Mouse (Mus musculus): ENCODE results near the gene Kalrn. TPM values are rescaled to one million over a fixed set of nuclear protein-coding genes. Genes with fewer than 3 reads are reported as not detected.
A peak's percentile ranks its signal among the peaks of the same experiment; 100 is the strongest.

Gene Kalrn
- polyA plus RNA-seq, 1 experiment from 2014 or later = 19.3 TPM

DNA sequence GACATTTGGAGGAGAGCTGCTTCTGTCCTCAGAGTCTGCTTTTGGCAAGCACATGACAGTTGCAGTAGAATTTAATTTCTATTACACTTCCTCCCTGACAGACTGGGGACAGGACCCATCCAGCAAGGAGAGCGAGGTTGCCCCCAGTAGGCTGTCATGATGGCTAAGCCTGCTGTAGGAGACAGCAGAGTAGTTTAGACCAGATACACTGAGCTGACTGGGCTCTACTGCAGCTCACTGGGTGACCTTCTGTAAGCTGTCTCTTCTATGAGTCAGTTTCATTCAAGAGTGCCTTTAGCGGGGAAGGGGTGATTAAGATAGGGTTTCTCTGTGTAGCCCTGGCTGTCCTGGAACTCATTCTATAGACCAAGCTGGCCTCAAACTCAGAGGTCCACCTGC lies 634.2 kb downstream of the Kalrn start:
- Histone ChIP-seq H3K9ac (no peak overlapping the region), H3K36me3 (no peaks in the 10 kb centered on the region), H3K4me3 (replicated peaks) (no peak overlapping the region), H3K27ac (0 out of 2 replicates have a peak overlapping the region, but pooled peaks have one; percentile 16), H3K27me3 (replicated peaks) (no peaks in the 10 kb centered on the region), H3K9me3 (no peaks in the 10 kb centered on the region), H3K4me2 (no peak overlapping the region), H3K4me1 (peaks cover 56% of the 10 kb centered on the region)
- no peak for ATAC-seq (ENCODE audit: insufficient read depth, low FRiP score, low read depth)
- WGBS = 59% methylated on average over 2 of the region's 2 CpGs

DNA sequence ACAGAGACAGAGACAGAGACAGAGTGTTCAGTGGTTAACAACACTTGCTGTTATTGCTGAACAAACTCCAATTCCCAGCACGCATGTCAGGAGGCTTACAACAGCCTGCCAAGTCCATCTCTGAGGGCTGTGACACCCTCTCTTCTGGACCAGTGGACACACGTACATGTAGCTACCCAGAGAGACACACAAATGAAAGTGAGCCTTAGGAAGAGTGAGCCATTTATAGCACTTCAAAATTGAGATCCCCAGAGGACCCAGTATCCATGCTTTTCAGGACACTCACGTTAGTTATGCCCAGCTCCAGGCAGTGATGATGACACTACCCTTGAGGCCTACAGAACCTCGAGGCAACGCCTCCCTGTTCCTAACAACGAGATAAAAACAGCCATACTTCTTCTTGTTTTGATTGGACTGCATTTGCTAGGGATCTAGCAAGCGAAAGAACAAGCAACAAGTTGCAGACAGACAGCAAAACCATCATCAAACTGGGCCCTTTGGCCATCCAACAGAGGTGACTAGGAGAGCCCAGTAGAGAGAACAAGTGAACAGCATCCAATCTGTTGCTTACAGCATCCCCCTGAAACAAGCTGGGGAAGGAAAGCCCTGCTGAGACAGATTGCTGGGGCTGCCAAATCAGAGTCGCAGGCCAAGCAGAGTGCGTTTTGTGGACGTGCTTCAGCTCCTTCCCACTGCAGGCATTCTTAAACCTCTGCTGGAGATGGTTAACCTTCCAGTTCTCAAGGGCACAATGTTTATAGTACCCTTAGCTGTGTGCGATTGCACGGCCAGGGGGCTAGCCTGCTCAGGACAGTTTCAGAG lies 634.8 kb downstream of the Kalrn start:
- Histone ChIP-seq H3K9me3 (no peaks in the 10 kb centered on the region), H3K4me3 (replicated peaks) (no peak overlapping the region), H3K9ac (no peak overlapping the region), H3K27me3 (replicated peaks) (no peaks in the 10 kb centered on the region), H3K4me2 (no peak overlapping the region), H3K4me1 (peaks cover 57% of the 10 kb centered on the region), H3K36me3 (no peaks in the 10 kb centered on the region), H3K27ac (no peak overlapping the region)
- no peak for ATAC-seq (ENCODE audit: insufficient read depth, low FRiP score, low read depth)
- whole genome bisulfite sequencing = 60% methylated on average over 12 of the region's 12 CpGs

DNA sequence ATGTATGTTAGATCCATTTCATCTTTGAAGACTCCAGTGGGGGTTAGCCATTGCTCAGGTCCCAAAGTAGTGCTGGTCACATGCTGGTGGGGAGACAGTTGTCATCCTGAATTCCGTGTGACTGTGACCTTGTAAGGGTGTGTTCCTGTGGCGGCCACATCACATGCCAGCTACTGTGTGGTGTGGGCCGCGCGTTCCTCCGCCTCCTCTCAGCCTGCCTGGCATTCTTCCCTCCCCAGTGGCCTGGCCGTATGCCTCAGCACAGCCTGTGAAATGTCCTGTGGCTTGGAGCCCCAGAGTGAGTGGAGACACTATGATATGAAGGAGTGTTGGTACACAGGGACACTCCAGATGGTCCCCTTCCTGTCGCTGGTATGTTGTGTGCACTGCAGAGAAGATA lies 635.8 kb downstream of the Kalrn start:
- Histone ChIP-seq H3K27me3 (replicated peaks) (no peaks in the 10 kb centered on the region), H3K9me3 (no peaks in the 10 kb centered on the region), H3K9ac (no peak overlapping the region), H3K27ac (no peak overlapping the region), H3K4me2 (no peak overlapping the region), H3K36me3 (no peaks in the 10 kb centered on the region), H3K4me3 (replicated peaks) (no peak overlapping the region), H3K4me1 (peaks cover 58% of the 10 kb centered on the region)
- ATAC-seq (ENCODE audit: insufficient read depth, low FRiP score, low read depth) = no peak
- 79% methylated on average over 8 of the region's 8 CpGs for WGBS

DNA sequence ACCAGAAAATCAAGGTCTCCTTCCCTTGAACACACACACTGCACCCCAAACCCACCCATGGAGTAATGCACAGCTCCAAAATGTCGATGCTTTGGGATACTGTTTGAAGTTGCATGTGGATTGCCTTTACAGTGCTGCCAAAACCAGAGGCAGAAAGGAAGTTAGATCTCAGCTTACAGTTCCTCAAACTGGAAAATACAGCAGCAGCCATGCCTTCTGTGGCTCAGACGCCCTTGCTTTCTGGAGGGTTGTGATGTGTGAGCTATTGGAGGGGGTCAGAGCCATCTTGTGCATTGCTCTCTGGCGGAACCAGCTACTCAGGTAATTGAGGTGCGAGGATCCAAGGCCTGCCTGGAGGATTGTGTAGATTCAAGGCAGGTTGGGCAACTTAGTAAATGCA lies 636.4 kb downstream of the Kalrn start:
- no peak for ATAC-seq (ENCODE audit: insufficient read depth, low FRiP score, low read depth)
- H3K4me2 ChIP-seq = no peak overlapping the region
- no peak overlapping the region for H3K27ac ChIP-seq
- no peaks in the 10 kb centered on the region for H3K9me3 ChIP-seq
- no peaks in the 10 kb centered on the region for H3K36me3 ChIP-seq
- peaks cover 52% of the 10 kb centered on the region for H3K4me1 ChIP-seq
- 79% methylated on average over 4 of the region's 4 CpGs for whole genome bisulfite sequencing
- no peaks in the 10 kb centered on the region for H3K27me3 ChIP-seq (replicated peaks)
- H3K4me3 ChIP-seq (replicated peaks) = no peak overlapping the region
- no peak overlapping the region for H3K9ac ChIP-seq

DNA sequence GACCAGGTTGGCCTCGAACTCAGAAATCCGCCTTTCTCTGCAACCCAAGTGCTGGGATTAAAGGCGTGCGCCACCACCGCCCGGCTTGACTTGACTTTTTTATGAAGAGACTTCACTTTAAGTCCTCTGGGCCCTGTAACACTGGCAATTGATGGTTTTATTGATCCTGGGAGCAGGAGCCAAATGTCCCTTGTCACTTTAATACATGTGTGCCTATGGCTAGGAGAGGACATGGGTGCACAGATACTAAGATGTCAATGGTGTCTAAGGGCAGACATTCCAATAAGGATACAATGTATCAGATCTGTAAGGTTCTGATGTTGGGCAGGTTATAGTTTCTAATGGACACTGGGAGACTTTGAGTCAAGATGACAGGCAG lies 637.9 kb downstream of the Kalrn start:
- no peak overlapping the region for H3K27ac ChIP-seq
- H3K4me2 ChIP-seq = no peak overlapping the region
- H3K4me1 ChIP-seq = peaks cover 44% of the 10 kb centered on the region
- no peaks in the 10 kb centered on the region for H3K9me3 ChIP-seq
- no peak for ATAC-seq (ENCODE audit: insufficient read depth, low FRiP score, low read depth)
- H3K27me3 ChIP-seq (replicated peaks) = no peaks in the 10 kb centered on the region
- H3K4me3 ChIP-seq (replicated peaks) = no peak overlapping the region
- H3K9ac ChIP-seq = no peak overlapping the region
- 91% methylated on average over 6 of the region's 6 CpGs for WGBS
- H3K36me3 ChIP-seq = no peaks in the 10 kb centered on the region

DNA sequence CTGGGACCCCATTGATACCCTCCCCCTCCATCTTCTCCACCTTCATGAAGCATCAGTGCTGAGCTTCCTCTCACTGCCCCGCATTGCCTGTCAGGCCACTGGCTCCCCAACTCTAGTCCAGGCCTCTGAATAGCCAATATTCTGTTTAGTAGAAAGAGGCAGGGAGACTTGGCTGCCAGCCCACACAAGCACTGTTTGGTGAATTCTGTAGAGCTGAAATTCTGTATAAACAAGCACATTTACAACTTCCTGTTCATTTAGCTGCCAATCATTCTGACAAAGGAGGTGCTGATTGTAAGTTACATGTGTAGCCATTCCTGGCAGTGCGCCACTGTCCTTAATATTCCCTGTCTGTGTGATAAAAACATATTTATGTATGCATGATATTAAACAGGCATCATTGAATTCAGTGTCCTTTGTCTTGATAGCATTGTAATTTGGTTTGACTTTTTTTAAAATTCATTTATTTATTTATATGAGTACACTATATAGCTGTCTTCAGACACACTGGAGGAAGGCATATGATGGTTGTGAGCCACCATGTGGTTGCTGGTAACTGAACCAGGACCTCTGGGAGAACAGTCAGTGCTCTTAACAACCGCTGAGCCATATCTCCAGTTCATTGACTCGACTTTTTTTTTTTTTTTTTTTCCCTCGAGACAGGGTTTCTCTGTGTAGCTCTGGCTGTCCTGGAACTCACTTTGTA lies 638.5 kb downstream of the Kalrn start:
- Histone ChIP-seq H3K36me3 (no peaks in the 10 kb centered on the region), H3K4me3 (replicated peaks) (no peak overlapping the region), H3K4me2 (no peak overlapping the region), H3K27me3 (replicated peaks) (no peaks in the 10 kb centered on the region), H3K9me3 (no peaks in the 10 kb centered on the region), H3K4me1 (peaks cover 39% of the 10 kb centered on the region), H3K27ac (peak overlapping the region; percentile 77), H3K9ac (no peak overlapping the region)
- ATAC-seq (ENCODE audit: insufficient read depth, low FRiP score, low read depth) = no peak; the same call in 1 of the 2 replicates
- 42% methylated on average over 5 of the region's 5 CpGs for WGBS

DNA sequence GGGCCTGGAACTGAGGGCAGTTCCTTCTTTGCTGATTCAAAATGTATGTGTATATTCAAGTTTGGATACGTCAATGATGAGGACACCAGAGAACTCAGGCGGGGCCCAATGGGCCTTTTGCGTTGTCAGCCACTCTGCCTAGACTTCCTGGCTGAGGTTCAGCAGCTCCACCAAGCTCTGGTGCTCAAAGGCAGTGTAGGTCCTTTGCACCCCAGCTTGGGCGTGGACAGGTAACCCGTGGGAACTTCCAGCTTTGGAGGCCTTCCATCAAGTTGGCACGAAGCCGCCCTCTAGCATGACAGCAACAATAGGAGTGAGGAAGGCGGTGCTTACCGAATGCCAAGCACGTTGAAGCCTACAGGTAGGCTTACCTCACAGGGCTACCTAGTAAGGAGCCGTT lies 639.9 kb downstream of the Kalrn start:
- no peak for ATAC-seq (ENCODE audit: insufficient read depth, low FRiP score, low read depth)
- H3K36me3 ChIP-seq = no peaks in the 10 kb centered on the region
- peak overlapping the region; percentile 77; the same call in 1 of the 2 replicates for H3K27ac ChIP-seq
- 84% methylated on average over 11 of the region's 11 CpGs for WGBS
- no peak overlapping the region for H3K4me2 ChIP-seq
- H3K4me3 ChIP-seq (replicated peaks) = no peak overlapping the region
- H3K4me1 ChIP-seq = peaks cover 34% of the 10 kb centered on the region
- H3K9me3 ChIP-seq = no peaks in the 10 kb centered on the region
- no peak overlapping the region for H3K9ac ChIP-seq
- H3K27me3 ChIP-seq (replicated peaks) = no peaks in the 10 kb centered on the region

DNA sequence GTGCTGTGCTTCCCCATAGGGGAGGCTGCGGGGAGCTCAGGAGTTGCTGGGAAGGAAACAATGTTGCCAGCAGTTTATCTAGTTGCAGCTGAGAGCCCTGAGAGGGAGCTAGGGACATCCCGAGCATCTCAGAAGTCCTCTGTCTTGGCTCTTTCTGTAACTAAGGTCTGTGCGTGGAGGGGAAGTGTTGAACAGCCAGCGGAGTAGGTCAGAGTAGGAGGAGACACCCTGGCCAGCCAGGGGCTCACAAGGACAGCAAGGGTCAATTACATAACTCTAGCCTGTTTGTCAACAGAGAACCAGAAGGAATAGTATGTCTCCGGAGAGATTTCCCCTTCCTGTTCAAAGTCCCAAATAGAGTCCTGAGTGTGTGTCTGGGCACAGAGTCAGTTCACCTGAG lies 641.2 kb downstream of the Kalrn start:
- 49% methylated on average over 5 of the region's 5 CpGs for WGBS
- Histone ChIP-seq H3K36me3 (no peaks in the 10 kb centered on the region), H3K4me1 (peaks cover 31% of the 10 kb centered on the region), H3K4me3 (replicated peaks) (no peak overlapping the region), H3K9ac (no peak overlapping the region), H3K27ac (no peak overlapping the region), H3K4me2 (no peak overlapping the region), H3K9me3 (no peaks in the 10 kb centered on the region), H3K27me3 (replicated peaks) (no peaks in the 10 kb centered on the region)
- no peak for ATAC-seq (ENCODE audit: insufficient read depth, low FRiP score, low read depth)

DNA sequence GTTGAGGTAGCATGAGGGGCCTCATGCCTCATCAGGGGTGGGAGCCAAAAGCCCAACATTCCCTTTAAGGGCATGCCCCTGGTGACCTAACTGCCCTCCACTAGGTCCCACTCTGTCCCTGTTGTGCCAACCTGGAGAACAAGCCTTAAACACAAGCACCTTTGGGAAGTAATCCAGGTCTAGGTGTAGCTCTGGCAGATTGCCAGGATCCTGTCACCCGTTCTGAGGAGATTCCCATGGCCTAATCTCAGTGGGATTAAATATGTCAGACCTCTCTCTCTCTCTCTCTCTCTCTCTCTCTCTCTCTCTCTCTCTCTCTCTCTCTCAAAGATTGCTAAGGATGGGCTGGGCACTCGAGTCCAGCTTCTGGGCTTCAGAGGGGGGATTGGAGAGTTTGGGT lies 641.6 kb downstream of the Kalrn start:
- H3K4me1 ChIP-seq = peaks cover 31% of the 10 kb centered on the region
- no peak overlapping the region for H3K27ac ChIP-seq
- H3K9me3 ChIP-seq = no peaks in the 10 kb centered on the region
- H3K4me2 ChIP-seq = no peak overlapping the region
- 45% methylated on average over 2 of the region's 2 CpGs for WGBS
- H3K9ac ChIP-seq = no peak overlapping the region
- no peak for ATAC-seq (ENCODE audit: insufficient read depth, low FRiP score, low read depth)
- H3K36me3 ChIP-seq = no peaks in the 10 kb centered on the region
- no peaks in the 10 kb centered on the region for H3K27me3 ChIP-seq (replicated peaks)
- H3K4me3 ChIP-seq (replicated peaks) = no peak overlapping the region

DNA sequence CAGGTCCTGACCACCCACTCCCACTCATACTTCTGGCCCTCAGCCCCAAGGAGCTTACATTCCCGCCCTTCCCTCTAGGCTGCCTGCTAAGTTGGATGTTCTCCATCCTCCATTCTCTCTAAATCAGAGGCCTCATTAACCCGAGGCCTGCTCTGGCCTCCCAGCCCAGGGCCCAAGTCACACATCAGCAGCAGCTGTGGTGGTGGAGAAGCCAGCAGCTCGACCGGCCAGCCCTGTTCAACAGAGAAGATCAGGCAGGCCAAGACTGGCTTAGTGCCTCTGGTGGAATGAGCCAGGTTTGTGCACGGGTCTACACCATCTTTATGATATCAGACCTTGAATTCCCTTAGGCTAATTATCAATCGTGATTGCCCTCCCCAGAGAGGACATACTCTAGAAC lies 642.5 kb downstream of the Kalrn start:
- WGBS = 72% methylated on average over 6 of the region's 6 CpGs
- Histone ChIP-seq H3K4me3 (replicated peaks) (no peak overlapping the region), H3K27ac (no peak overlapping the region)

DNA sequence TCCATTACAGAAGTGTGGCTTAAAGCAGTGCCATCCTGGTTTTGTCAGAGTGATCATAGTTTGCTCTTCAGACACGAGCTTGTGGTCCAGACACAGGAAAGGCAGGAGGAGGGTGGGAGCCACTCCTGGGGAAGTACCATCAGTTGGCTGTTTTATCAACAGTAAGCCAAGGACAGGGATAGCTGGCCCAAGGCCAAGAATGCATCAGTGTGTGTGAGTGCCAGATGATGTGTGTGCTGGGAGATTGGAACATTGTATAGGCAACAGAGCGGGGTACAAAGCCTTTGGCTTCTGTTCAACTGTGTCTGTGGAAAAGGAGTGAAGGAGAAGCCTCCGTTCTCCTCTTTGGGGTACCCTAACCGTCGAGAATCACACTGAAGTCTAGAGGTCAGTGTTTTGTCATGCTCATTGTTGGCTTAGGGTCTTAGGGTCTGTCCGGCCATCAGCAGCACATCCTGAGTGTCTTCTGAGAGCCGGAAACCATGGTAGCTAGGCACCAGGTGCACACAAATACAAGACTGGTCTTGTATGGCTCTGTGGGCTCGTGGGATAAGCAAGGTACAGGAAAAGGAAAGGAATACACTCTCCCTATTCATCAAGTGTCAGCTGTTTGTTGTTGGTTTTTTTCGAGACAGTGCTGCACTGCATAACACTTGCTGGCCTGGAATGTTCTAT lies 644.4 kb downstream of the Kalrn start:
- Histone ChIP-seq H3K4me3 (replicated peaks) (no peak overlapping the region), H3K9ac (no peak overlapping the region), H3K36me3 (no peaks in the 10 kb centered on the region), H3K27ac (no peak overlapping the region), H3K9me3 (no peaks in the 10 kb centered on the region), H3K4me2 (no peak overlapping the region), H3K4me1 (peaks cover 21% of the 10 kb centered on the region), H3K27me3 (replicated peaks) (no peaks in the 10 kb centered on the region)
- 61% methylated on average over 9 of the region's 9 CpGs for WGBS
- no peak for ATAC-seq (ENCODE audit: insufficient read depth, low FRiP score, low read depth)

More for the DNA sequence above, 642.5 kb downstream of the Kalrn start:
- Histone ChIP-seq H3K9ac (no peak overlapping the region), H3K4me2 (no peak overlapping the region), H3K4me1 (peaks cover 31% of the 10 kb centered on the region), H3K9me3 (no peaks in the 10 kb centered on the region), H3K27me3 (replicated peaks) (no peaks in the 10 kb centered on the region), H3K36me3 (no peaks in the 10 kb centered on the region)
- no peak for ATAC-seq (ENCODE audit: insufficient read depth, low FRiP score, low read depth)

DNA sequence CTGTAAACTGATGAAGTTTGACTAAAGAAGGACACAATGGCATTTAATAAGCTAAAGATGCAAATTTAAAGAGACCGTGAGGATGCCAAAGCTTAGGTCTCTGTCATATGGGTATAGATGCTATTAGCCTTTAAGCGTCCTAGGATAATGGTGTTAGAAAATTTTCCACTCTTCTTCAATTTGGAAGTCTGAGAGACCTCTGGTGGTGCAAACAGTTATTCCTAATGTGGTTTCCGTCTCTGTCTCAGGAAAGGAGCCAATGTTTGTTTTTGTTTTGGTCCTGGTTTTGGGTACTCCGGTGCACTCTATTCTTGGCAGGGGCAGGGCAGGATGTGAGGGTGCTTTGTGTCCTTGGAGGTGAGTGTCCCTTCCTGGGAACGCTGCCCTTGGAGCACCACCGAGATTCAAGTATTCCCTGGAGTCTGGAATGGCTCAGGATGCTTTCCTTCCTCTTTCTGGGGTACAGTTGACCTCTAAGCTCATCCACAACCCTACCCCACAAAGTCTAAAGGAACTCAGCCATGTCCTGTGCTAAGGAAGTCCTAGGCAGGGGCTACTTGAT lies 646.0 kb downstream of the Kalrn start:
- H3K9ac ChIP-seq = no peak overlapping the region
- H3K27ac ChIP-seq = no peak overlapping the region
- H3K4me2 ChIP-seq = no peak overlapping the region
- WGBS = 77% methylated on average over 6 of the region's 6 CpGs
- H3K4me3 ChIP-seq (replicated peaks) = no peak overlapping the region
- no peak for ATAC-seq (ENCODE audit: insufficient read depth, low FRiP score, low read depth)
- H3K36me3 ChIP-seq = no peaks in the 10 kb centered on the region
- H3K4me1 ChIP-seq = peaks cover 18% of the 10 kb centered on the region; the same call in 1 of the 2 replicates
- H3K27me3 ChIP-seq (replicated peaks) = no peaks in the 10 kb centered on the region
- H3K9me3 ChIP-seq = no peaks in the 10 kb centered on the region

Measured in stomach, embryonic 15.5 days (tissue).